Mouse (Mus musculus) spleen, embryonic (tissue): ENCODE results near the gene Syt6.

ENCODE experiments used
- CTCF ChIA-PET: fragments of 350-600 bp; sonication (Branson Sonifier 250); formaldehyde crosslinking; loops from one replicate; lab custom pipeline; 2022; lab: Charles Lee

Syt6 gene

DNA sequence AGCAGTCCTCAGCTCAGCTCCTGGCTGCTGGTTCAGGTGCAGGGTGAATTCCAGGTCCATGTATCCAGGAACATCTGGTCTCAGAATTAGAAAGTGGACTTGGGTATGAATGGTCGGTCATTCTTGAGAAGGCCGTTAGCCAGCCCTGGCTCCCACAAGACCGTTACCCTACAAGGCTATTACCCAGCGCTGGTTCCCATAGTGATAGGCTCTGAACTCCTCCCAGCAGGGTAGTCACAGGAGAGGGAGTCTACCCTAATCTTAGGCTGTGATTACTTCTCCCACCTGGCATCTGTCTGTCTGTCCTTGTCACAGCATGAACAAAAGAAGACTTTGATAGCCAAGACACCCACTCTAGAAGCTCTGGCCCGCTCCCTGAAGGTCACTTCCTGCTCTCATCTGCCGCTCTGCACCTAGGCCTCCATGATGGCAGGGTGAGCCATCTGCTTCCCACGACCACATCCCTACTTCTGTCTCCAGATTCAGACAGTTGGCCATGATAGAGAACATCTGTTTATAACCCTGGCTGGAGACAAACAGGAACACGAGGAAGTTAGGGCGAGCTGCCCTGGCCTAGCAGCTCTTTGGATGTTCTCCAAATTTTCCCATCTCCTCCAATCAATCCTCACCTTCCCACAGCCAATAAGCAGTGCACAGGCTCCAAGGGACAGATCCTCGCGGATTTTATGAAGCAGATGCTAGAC lies 72.3 kb downstream of the Syt6 start:
- CTCF ChIA-PET, result no interaction called here

- CTCF ChIA-PET, result no interaction called here
These were observed 73.5 kb downstream of the Syt6 start for GRCm38 (mm10) chr3:103648486-103648885.

DNA sequence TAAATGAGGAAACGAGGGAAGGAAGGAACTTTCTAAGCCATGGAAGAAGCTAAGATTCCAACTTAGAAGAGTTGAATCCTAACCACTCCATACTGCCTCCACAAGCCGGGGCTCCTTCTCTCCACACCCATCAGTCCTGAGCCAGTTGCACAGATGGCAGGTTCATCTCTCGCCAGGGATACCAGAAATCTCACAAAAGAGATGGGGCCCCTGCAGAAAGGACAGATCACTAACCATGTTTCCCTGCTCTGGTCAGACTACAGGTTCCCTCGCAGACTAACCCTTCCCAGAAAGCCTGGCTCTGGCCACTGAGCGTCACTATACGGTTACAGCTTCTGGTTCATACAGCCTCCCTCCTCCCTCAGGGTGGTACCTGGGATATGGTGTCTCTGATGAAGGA lies 74.7 kb downstream of the Syt6 start:
- CTCF ChIA-PET, result no interaction called here

DNA sequence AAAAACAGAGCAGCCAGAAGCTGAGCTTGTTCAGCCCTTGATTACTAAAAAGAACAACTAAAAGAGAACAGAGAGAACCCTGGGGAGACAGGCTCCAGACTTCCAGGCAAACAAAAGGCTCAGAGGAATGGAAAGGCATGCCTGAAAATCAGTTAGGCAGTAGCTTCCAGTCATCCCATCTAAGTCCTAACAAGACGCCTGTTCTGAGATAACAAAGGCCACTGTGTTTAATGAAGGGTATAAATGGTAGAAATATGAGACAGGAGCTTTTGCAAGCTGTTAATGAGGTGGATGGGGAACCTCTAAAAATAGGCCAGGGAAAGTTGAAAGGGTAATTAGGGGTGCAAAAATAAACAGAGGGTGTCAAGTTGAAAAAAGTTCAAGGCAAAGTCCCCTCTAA lies 75.4 kb downstream of the Syt6 start:
- CTCF ChIA-PET, result no interaction called here

DNA sequence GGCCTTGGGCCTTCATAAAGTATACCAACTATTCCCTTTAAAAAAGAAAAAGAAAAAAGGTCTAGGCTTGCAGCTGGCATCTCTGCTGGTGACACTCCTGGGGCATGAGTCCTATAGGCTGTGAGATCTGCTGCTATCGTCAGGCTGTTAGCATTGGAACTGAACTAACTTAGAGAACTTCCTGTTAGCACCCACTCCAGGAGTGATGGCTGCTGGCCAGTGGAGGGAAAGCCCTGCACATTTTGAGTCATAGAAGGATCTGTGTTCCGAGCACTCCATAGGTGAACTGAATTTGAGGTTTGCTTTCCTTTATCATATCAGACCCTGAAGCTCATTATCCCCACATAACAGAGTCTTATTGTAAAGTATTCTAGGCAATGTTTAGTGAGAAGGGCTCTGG lies 85.0 kb downstream of the Syt6 start:
- CTCF ChIA-PET, result no interaction called here

DNA sequence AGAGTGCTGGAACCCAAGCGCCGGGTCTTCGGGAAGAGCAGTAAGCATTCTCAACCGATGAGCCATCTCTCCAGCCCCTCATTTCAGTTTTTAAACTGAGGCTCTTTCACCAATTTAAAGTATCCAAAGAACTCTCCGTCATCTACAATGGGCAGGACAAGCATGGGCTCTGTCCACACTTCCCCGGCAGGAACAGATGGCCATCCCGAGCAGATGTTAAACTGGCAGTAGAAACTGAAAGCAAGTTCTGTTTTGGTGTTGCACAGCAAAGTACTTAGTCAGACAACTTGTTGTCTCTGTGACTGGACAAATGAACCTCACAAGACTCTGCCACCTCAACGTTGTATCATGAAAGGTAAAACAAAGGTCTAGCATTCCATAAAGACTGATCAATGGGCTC lies 86.7 kb downstream of the Syt6 start:
- CTCF ChIA-PET, result no interaction called here

- CTCF ChIA-PET, result no interaction called here
These were observed 88.4 kb downstream of the Syt6 start for GRCm38 (mm10) chr3:103663385-103663784.

DNA sequence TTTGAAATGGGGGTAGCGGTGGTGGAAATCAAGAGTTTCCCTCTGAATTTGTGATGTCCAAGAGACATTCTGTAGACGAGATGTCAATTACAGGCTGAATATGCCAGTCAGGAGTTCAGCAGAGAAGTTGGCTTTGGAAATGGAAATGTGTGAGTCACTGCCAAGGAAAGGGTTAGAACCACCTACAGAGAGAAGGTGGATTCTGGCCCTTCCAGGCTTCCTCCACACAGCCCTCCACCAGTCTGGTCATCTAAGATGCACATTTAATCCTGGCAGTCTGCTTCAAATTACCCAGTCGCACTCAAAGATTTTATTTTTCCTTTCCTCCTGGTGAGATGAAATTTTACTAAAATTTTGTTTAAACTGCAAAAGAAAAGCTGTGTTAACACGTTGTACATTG lies 97.1 kb downstream of the Syt6 start:
- CTCF ChIA-PET, result no interaction called here

DNA sequence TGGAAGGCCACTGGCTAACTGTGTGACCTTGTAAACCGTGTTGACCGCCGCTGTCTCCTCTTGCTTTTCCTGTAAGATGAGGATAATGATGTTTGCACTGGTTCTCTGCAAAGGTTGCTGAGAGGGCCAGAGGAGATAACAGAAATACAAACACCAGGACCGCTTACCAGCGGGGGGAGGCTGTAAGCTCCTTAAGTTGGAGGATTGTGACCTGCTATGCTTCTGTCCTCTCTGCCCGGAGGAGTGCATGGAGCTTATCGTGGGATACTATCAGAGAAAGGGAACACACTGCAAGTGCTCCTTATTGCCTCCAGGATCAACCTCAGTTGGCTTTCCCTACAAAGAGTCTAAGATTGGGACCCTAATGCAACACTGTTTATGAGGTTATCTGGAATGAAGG lies 97.7 kb downstream of the Syt6 start:
- CTCF ChIA-PET, result interaction anchor here (0.5 kb wide), 1 partner anchor 42 kb away, joined by 3 read pairs; no protein-coding TSS in a partner anchor

- CTCF ChIA-PET, result no interaction called here
These were observed 103.8 kb downstream of the Syt6 start for GRCm38 (mm10) chr3:103678811-103679210.

GRCm38 (mm10) chr3:103682473-103682872 lies 107.4 kb downstream of the Syt6 start:
- CTCF ChIA-PET, result no interaction called here

- CTCF ChIA-PET, result no interaction called here
These were observed 108.4 kb downstream of the Syt6 start for GRCm38 (mm10) chr3:103683234-103683965.

DNA sequence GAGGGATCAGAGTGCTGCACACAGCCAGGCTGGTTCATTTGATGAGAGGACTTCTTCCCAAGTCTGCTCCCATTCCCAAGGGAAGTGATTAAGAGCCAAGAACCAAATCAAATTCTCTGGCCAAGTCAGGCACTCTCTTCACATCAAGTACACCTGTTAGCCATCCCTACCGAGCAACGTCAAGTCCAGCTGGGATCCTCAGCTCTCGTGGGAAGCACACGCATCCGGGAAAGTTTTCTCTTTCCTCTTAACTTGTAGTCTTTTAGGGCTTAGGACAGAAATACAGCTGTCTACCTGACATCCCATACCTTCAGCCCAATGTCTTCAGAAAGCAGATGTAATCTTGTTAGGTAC lies 108.9 kb downstream of the Syt6 start:
- CTCF ChIA-PET, result no interaction called here

GRCm38 (mm10) chr3:103689043-103689442 lies 114.0 kb downstream of the Syt6 start:
- CTCF ChIA-PET, result interaction anchor here (0.6 kb wide), 1 partner anchor 13 kb away, joined by 3 read pairs; no protein-coding TSS in a partner anchor

DNA sequence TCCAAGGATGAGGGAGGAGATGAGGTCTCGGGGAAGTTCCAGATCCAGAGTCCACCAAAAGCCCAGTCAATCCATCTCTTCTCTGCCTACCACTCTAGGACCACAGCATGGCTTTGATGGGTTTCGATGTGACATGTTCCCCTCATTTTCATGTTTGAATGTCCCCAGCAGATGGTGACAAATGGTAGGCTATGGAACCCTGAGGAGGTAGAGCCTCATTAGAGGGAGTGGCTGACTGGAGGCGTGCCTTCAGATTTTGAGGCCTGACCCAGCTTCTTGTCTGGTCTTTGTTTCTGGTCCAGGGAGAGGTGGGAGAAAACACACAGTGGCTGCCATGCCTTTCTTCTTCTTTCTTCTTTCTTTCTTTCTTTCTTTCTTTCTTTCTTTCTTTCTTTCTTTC lies 115.5 kb downstream of the Syt6 start:
- CTCF ChIA-PET, result no interaction called here
